Mouse (Mus musculus): ENCODE data around the gene Chst14. TPM values are rescaled to one million over a fixed set of nuclear protein-coding genes. Genes with fewer than 3 reads are reported as not detected.

The Chst14 gene
- polyA plus RNA-seq, 1 experiment: 2.1 TPM

- H3K4me1 ChIP-seq: peaks cover 25% of the 10 kb centered on the region
- H3K36me3 ChIP-seq (replicated peaks; ENCODE audit: low read length): no peaks in the 10 kb centered on the region
- H3K4me3 ChIP-seq (replicated peaks): no peak overlapping the region
- TF ChIP-seq GATA1 (IDR thresholded peaks at IDR 0.05; ENCODE audit: borderline replicate concordance, low read length) (no peak), FLI1 (IDR thresholded peaks at IDR 0.05; ENCODE audit: low read length) (no peak)
- peaks cover 15% of the 10 kb centered on the region for H3K9me3 ChIP-seq
- H3K27me3 ChIP-seq (replicated peaks): peaks cover 78% of the 10 kb centered on the region
Measured at GRCm38 (mm10) chr2:118978064-118978463, 51.8 kb downstream of the Chst14 start.

Other genes with a start within 250 kb of the Chst14 start
- gene Ankrd63, start 222.5 kb upstream of the Chst14 start, polyA plus RNA-seq (2012; ENCODE audit: insufficient read depth, low replicate concordance): 0.30 and 0.55 TPM in 2 replicates
- 14.4 and 25.8 TPM in 2 replicates for gene Plcb2, start 198.1 kb upstream of the Chst14 start, polyA plus RNA-seq (2012; ENCODE audit: insufficient read depth, low replicate concordance)
- 374 and 820 TPM in 2 replicates for gene Inafm2, start 180.7 kb upstream of the Chst14 start, polyA plus RNA-seq (2012; ENCODE audit: insufficient read depth, low replicate concordance)
- gene Ccdc9b, start 163.8 kb upstream of the Chst14 start, polyA plus RNA-seq (2012; ENCODE audit: insufficient read depth, low replicate concordance): 0.57 TPM in 1 of 2 replicates, not detected in the other
- 17.2 and 54.9 TPM in 2 replicates for gene Phgr1, start 153.7 kb upstream of the Chst14 start, polyA plus RNA-seq (2012; ENCODE audit: insufficient read depth, low replicate concordance)
- gene Disp2, start 146.8 kb upstream of the Chst14 start, polyA plus RNA-seq (2012; ENCODE audit: insufficient read depth, low replicate concordance): 0.06 TPM in 1 of 2 replicates, not detected in the other
- 48.4 and 154 TPM in 2 replicates for gene Knstrn, start 112.5 kb upstream of the Chst14 start, polyA plus RNA-seq (2012; ENCODE audit: insufficient read depth, low replicate concordance)
- 2.1 and 3.2 TPM in 2 replicates for gene Ivd, start 64.5 kb upstream of the Chst14 start, polyA plus RNA-seq (2012; ENCODE audit: insufficient read depth, low replicate concordance)
- gene Bahd1, start 26.1 kb upstream of the Chst14 start, polyA plus RNA-seq (2012; ENCODE audit: insufficient read depth, low replicate concordance): 11.5 and 14.8 TPM in 2 replicates
- 11.1 and 12.4 TPM in 2 replicates for gene Ccdc32, start 102.9 kb downstream of the Chst14 start, polyA plus RNA-seq (2012; ENCODE audit: insufficient read depth, low replicate concordance)
- 0.67 and 1.8 TPM in 2 replicates for gene Rpusd2, start 108.3 kb downstream of the Chst14 start, polyA plus RNA-seq (2012; ENCODE audit: insufficient read depth, low replicate concordance)
- 0.47 and 1.4 TPM in 2 replicates for gene Knl1, start 120.6 kb downstream of the Chst14 start, polyA plus RNA-seq (2012; ENCODE audit: insufficient read depth, low replicate concordance)
- gene Rad51, start 186.3 kb downstream of the Chst14 start, polyA plus RNA-seq (2012; ENCODE audit: insufficient read depth, low replicate concordance): 6.1 and 6.4 TPM in 2 replicates
- gene Rmdn3, start 230.5 kb downstream of the Chst14 start, polyA plus RNA-seq (2012; ENCODE audit: insufficient read depth, low replicate concordance): 4.6 and 12.9 TPM in 2 replicates
- 31.5 and 35.5 TPM in 2 replicates for gene Gchfr, start 241.3 kb downstream of the Chst14 start, polyA plus RNA-seq (2012; ENCODE audit: insufficient read depth, low replicate concordance)
- gene Gm14137, start 248.0 kb downstream of the Chst14 start, polyA plus RNA-seq (2012; ENCODE audit: insufficient read depth, low replicate concordance): not detected in 2 replicates